Mouse (Mus musculus) adrenal gland (tissue): ENCODE data around the gene Vmn1r181.
"Not testable (repeated sequence)": the region's sequence is repeated elsewhere in the genome, so short reads cannot be mapped to it uniquely, and the experiment has no call there.

ENCODE experiments used
- intact Hi-C: fragments of 180-260 bp; cut with DNase I; formaldehyde crosslinking; loops from one replicate; pipeline ENCODE4 v1.15.1; 2025
- long read RNA-seq, 2 experiments: library from polyadenylated mRNA; unstranded; transcript quantifications; one replicate each; pipeline ENCODE4 v2.0.0; 2020; ENCODE audit warnings: borderline replicate concordance in 1 of 2; ENCODE audit not compliant: insufficient replicate concordance in 1 of 2

The Vmn1r181 gene
- long read RNA-seq, experiment 1: 0 reads
- long read RNA-seq, experiment 2: 0 reads

GRCm38 (mm10) chr7:23974315-23974714 is at the start of gene Vmn1r181:
TSS of gene Vmn1r181 (plus strand) at chr7:23974615.
- intact Hi-C loops: not testable (repeated sequence)

GRCm38 (mm10) chr7:23926678-23927077 is 47.7 kb upstream of the Vmn1r181 start, which contains the start of gene Vmn1r179:
TSS of gene Vmn1r179 (plus strand) at chr7:23926978.
- intact Hi-C loops: no loop called here

- intact Hi-C loops: no loop called here
These were observed 24.1 kb upstream of the Vmn1r181 start, which contains the start of gene Vmn1r180 for GRCm38 (mm10) chr7:23950332-23950731. TSS of gene Vmn1r180 (plus strand) at chr7:23950632.

- intact Hi-C loops: loop anchor here (5.0 to 10.0 kb wide), 3 partner anchors 237 to 439 kb away; no protein-coding TSS in a partner anchor
These were observed 6.4 kb upstream of the Vmn1r181 start for GRCm38 (mm10) chr7:23968044-23968443.

- intact Hi-C loops: no loop called here
These were observed 27.0 kb downstream of the Vmn1r181 start, which contains the start of gene V1rd19 for GRCm38 (mm10) chr7:24001391-24001790. TSS of gene V1rd19 (plus strand) at chr7:24001691.
